Mouse (Mus musculus): Measurements from ENCODE around the gene Stkld1. TPM values are rescaled to one million over a fixed set of nuclear protein-coding genes. Genes with fewer than 3 reads are reported as not detected.

Gene Stkld1
- polyA plus RNA-seq, 1 experiment from 2014 or later: 0.14 TPM

DNA sequence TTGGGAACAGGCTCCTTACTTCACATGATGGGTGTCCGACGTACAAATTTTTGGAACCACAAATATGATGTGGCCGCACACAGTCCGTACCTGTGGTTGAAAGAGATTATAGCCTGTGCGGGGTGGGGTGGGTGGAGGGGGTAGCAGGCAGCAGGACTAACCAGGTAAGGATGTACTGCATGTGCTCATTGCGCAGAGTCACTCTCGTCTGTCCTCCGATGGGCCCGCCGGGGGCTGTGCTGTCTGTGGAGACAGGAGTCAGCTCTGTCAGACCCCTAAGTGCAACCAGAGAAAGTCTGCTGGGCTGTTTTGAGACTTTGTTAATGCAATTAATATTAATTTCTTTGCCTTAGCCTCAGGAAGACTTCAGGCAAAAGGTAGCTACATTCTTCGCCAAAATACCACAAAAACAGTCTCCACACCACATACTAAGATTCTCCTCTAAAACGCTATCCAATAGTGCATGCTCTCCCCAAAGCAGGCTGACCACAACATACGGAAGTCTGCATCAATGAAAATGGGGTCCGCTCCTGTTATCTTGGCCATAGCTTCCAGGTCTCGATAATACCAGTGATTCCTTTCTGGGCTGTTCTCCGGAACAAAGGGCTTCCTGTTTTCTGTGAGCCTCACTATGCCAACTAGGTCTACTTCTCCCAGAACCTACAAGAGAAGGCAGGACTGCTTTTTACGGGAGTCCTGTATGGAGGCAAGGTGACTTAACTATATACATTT lies 20.3 kb upstream of the Stkld1 start:
- Histone ChIP-seq H3K27me3 (ENCODE audit: control insufficient read depth, insufficient read depth, low read length) (no peaks in the 10 kb centered on the region), H3K9me3 (replicated peaks; ENCODE audit: control insufficient read depth, low read length) (no peaks in the 10 kb centered on the region), H3K9ac (ENCODE audit: low read depth, low read length) (no peak overlapping the region), H3K27ac (ENCODE audit: low read depth, low read length) (0 out of 2 replicates have a peak overlapping the region, but pooled peaks have one; percentile 22), H3K4me2 (0 out of 2 replicates have a peak overlapping the region, but pooled peaks have one; percentile 4), H3K4me1 (ENCODE audit: control insufficient read depth, insufficient read depth, low read length) (peaks cover 32% of the 10 kb centered on the region), H3K4me3 (ENCODE audit: low read depth, low read length) (no peak overlapping the region), H3K36me3 (ENCODE audit: control insufficient read depth, insufficient read depth, low read length) (peaks cover 21% of the 10 kb centered on the region)
- ATAC-seq (replicated peaks; ENCODE audit: insufficient number of reproducible peaks, low FRiP score, low TSS enrichment): no peak
- 72% methylated on average over 17 of the region's 17 CpGs for WGBS (ENCODE audit: insufficient replicate concordance)

DNA sequence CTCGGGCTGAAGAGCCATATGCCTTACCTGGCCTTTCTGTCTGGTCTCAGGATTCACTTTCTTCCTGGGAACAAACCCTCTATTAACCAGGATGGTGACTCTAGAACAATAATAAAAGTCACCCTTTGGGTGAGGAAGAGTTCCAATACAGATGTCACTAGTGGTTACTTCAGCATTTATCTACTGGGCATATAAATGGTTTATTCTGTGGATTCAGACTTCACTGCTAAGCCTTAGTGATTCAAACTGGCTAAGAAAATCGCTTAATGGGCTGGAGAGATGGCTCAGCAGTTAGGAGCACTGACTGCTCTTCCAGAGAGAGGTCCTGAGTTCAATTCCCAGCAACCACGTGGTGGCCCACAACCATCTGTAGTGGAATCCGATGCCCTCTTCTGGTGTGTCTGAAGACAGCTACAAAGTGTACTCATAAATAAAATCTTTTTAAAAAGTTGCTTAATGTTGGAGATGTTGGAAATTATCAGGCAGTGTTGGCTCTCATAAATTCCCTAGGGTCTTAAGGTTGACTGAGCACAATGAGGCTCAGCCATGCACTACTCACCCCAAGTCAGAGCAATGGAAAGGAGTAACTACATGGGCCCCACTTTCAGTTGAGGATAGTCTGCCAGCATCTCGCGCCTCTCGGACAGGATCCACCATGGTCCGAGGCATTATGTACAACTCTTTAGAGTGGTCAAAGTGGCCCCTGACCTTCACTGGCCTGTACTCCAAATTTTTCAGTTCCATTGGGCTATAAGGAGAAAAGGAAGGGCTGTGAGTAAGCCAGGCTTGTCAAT lies 19.5 kb upstream of the Stkld1 start:
- Histone ChIP-seq H3K9me3 (replicated peaks; ENCODE audit: control insufficient read depth, low read length) (no peaks in the 10 kb centered on the region), H3K4me1 (ENCODE audit: control insufficient read depth, insufficient read depth, low read length) (peaks cover 25% of the 10 kb centered on the region), H3K36me3 (ENCODE audit: control insufficient read depth, insufficient read depth, low read length) (peaks cover 25% of the 10 kb centered on the region), H3K27ac (ENCODE audit: low read depth, low read length) (no peak overlapping the region), H3K4me3 (ENCODE audit: low read depth, low read length) (0 out of 2 replicates have a peak overlapping the region, but pooled peaks have one; percentile 5), H3K9ac (ENCODE audit: low read depth, low read length) (no peak overlapping the region), H3K27me3 (ENCODE audit: control insufficient read depth, insufficient read depth, low read length) (no peaks in the 10 kb centered on the region), H3K4me2 (no peak overlapping the region)
- 61% methylated on average over 8 of the region's 8 CpGs for WGBS (ENCODE audit: insufficient replicate concordance)
- no peak for ATAC-seq (replicated peaks; ENCODE audit: insufficient number of reproducible peaks, low FRiP score, low TSS enrichment)

GRCm38 (mm10) chr2:26915927-26916728 lies 17.7 kb upstream of the Stkld1 start, which contains the start of the genes Surf2 and Surf1:
TSS of gene Surf2 (plus strand) at chr2:26916367.
TSS of gene Surf1 (minus strand) at chr2:26916530.
- H3K27ac ChIP-seq (ENCODE audit: low read depth, low read length): peak within 1 kb of the TSS; percentile 68
- H3K36me3 ChIP-seq (ENCODE audit: control insufficient read depth, insufficient read depth, low read length): peaks cover 40% of the 10 kb centered on the region
- H3K27me3 ChIP-seq (ENCODE audit: control insufficient read depth, insufficient read depth, low read length): no peaks in the 10 kb centered on the region
- peak; percentile 52 for ATAC-seq (replicated peaks; ENCODE audit: insufficient number of reproducible peaks, low FRiP score, low TSS enrichment)
- H3K9me3 ChIP-seq (replicated peaks; ENCODE audit: control insufficient read depth, low read length): no peaks in the 10 kb centered on the region
- peaks cover 25% of the 10 kb centered on the region for H3K4me1 ChIP-seq (ENCODE audit: control insufficient read depth, insufficient read depth, low read length)
- H3K4me3 ChIP-seq (ENCODE audit: low read depth, low read length): peak within 1 kb of the TSS; percentile 84
- H3K4me2 ChIP-seq: peak within 1 kb of the TSS; percentile 99
- WGBS (ENCODE audit: insufficient replicate concordance): 2% methylated on average over 47 of the region's 47 CpGs
- H3K9ac ChIP-seq (ENCODE audit: low read depth, low read length): peak within 1 kb of the TSS; percentile 85

DNA sequence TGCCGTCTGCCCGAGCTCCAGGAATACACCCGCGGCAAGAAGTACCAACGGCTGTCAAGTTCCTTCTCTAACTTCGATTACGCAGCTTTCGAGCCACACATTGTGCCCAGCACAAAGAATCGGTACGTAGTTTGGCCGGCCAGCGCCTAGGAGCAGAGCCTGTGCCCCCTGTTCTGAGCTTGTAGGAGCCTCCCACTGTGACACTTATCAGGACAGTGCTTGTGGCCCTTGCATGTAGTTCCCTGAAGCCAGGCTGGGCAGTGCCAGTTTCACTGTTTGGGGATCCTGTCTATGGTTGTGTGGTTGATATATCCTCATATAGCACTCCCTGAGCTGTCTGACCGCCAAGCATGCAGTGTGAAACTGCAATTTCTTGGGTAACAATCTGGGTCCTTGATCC lies 17.1 kb upstream of the Stkld1 start:
- Histone ChIP-seq H3K9me3 (replicated peaks; ENCODE audit: control insufficient read depth, low read length) (no peaks in the 10 kb centered on the region), H3K27ac (ENCODE audit: low read depth, low read length) (peak overlapping the region; percentile 68), H3K27me3 (ENCODE audit: control insufficient read depth, insufficient read depth, low read length) (no peaks in the 10 kb centered on the region), H3K4me1 (ENCODE audit: control insufficient read depth, insufficient read depth, low read length) (peaks cover 23% of the 10 kb centered on the region), H3K36me3 (ENCODE audit: control insufficient read depth, insufficient read depth, low read length) (peaks cover 44% of the 10 kb centered on the region), H3K4me3 (ENCODE audit: low read depth, low read length) (peak overlapping the region; percentile 84), H3K4me2 (peak overlapping the region; percentile 99), H3K9ac (ENCODE audit: low read depth, low read length) (peak overlapping the region; percentile 85)
- no peak for ATAC-seq (replicated peaks; ENCODE audit: insufficient number of reproducible peaks, low FRiP score, low TSS enrichment)
- 2% methylated on average over 13 of the region's 13 CpGs for WGBS (ENCODE audit: insufficient replicate concordance)

DNA sequence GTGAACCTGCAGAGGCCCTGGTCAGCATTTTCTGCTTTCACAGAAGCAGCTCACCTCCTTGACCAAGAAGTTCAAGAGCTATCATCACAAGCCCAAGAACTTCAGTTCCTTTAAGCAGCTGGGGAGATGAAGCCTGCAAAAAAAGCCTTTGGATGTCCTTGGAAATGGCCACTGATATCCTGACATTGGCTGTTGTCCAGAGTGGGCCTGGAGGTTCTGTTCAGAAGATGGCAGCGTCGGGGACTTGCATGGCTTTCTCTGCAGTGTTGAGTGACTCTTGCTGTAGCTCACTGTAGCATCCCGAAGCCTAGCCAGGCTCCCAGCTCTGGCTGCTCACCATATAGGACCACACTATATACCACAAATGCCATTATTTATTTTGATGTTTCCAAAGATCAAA lies 14.2 kb upstream of the Stkld1 start:
- 88% methylated on average over 3 of the region's 3 CpGs for WGBS (ENCODE audit: insufficient replicate concordance)

GRCm38 (mm10) chr2:26920190-26920855 lies 13.5 kb upstream of the Stkld1 start:
- ATAC-seq (replicated peaks; ENCODE audit: insufficient number of reproducible peaks, low FRiP score, low TSS enrichment): no peak
- no peak overlapping the region for H3K27ac ChIP-seq (ENCODE audit: low read depth, low read length)
- H3K9me3 ChIP-seq (replicated peaks; ENCODE audit: control insufficient read depth, low read length): no peaks in the 10 kb centered on the region
- H3K4me3 ChIP-seq (ENCODE audit: low read depth, low read length): no peak overlapping the region
- no peak overlapping the region for H3K9ac ChIP-seq (ENCODE audit: low read depth, low read length)
- WGBS (ENCODE audit: insufficient replicate concordance): 88% methylated on average over 6 of the region's 6 CpGs
- no peaks in the 10 kb centered on the region for H3K27me3 ChIP-seq (ENCODE audit: control insufficient read depth, insufficient read depth, low read length)
- H3K4me1 ChIP-seq (ENCODE audit: control insufficient read depth, insufficient read depth, low read length): peaks cover 18% of the 10 kb centered on the region
- no peak overlapping the region for H3K4me2 ChIP-seq
- peaks cover 32% of the 10 kb centered on the region for H3K36me3 ChIP-seq (ENCODE audit: control insufficient read depth, insufficient read depth, low read length)

More for the DNA sequence above, 14.2 kb upstream of the Stkld1 start:
- no peak for ATAC-seq (replicated peaks; ENCODE audit: insufficient number of reproducible peaks, low FRiP score, low TSS enrichment)
- no peak overlapping the region for H3K27ac ChIP-seq (ENCODE audit: low read depth, low read length)
- H3K36me3 ChIP-seq (ENCODE audit: control insufficient read depth, insufficient read depth, low read length): peaks cover 28% of the 10 kb centered on the region
- H3K4me3 ChIP-seq (ENCODE audit: low read depth, low read length): no peak overlapping the region
- no peak overlapping the region for H3K4me2 ChIP-seq
- H3K9ac ChIP-seq (ENCODE audit: low read depth, low read length): no peak overlapping the region
- H3K9me3 ChIP-seq (replicated peaks; ENCODE audit: control insufficient read depth, low read length): no peaks in the 10 kb centered on the region
- H3K4me1 ChIP-seq (ENCODE audit: control insufficient read depth, insufficient read depth, low read length): peaks cover 18% of the 10 kb centered on the region
- H3K27me3 ChIP-seq (ENCODE audit: control insufficient read depth, insufficient read depth, low read length): no peaks in the 10 kb centered on the region

DNA sequence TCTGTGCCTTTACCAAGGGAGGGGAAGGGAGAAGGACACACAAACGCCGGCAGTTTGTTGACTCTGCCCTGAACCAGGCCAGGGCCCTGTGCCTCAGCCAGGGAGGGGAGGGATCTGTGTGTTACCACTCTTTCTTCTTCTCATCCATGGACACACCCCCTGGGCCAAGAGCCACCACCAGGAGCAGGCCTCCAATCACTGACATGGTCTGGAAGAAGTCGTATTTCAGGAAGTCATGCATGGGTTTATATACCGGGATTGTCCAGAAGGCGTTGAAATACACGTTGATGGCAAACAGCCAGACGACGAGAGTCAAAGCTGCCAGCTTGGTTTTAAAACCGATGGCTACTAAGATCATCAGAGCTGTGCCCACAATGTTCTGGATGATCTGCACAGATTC lies 12.1 kb upstream of the Stkld1 start:
- Histone ChIP-seq H3K4me3 (ENCODE audit: low read depth, low read length) (no peak overlapping the region), H3K27me3 (ENCODE audit: control insufficient read depth, insufficient read depth, low read length) (no peaks in the 10 kb centered on the region), H3K36me3 (ENCODE audit: control insufficient read depth, insufficient read depth, low read length) (peaks cover 40% of the 10 kb centered on the region), H3K4me1 (ENCODE audit: control insufficient read depth, insufficient read depth, low read length) (peaks cover 16% of the 10 kb centered on the region), H3K27ac (ENCODE audit: low read depth, low read length) (no peak overlapping the region), H3K4me2 (no peak overlapping the region), H3K9me3 (replicated peaks; ENCODE audit: control insufficient read depth, low read length) (no peaks in the 10 kb centered on the region), H3K9ac (ENCODE audit: low read depth, low read length) (no peak overlapping the region)
- no peak for ATAC-seq (replicated peaks; ENCODE audit: insufficient number of reproducible peaks, low FRiP score, low TSS enrichment)
- WGBS (ENCODE audit: insufficient replicate concordance): 60% methylated on average over 9 of the region's 9 CpGs
